Mouse (Mus musculus) kidney, embryonic 15.5 days (tissue): ENCODE measurements at regions not wholly inside any gene's neighbourhood (a gene's known extent, or its start where the extent isn't known, plus 50 kb on each side); places are given as distances from the start of the nearest gene placed in this dataset.

Experiments used
- ATAC-seq: fragments of 200-750 bp; cut with Nextera tagmentation; replicated peaks from 2 replicates; pipeline ENCODE4 v1.8.0; 2017; ENCODE audit warnings: moderate TSS enrichment; ENCODE audit not compliant: low FRiP score
- H3K27ac ChIP-seq: fragments of 300-500 bp; sonication (generic); 2 replicates; pipeline ENCODE4 v1.5.1; 2015; ENCODE audit warnings: mild to moderate bottlenecking, inconsistent platforms
- H3K27me3 ChIP-seq: fragments of 300-500 bp; sonication (generic); 2 replicates; pipeline ENCODE4 v1.6.1; 2015; ENCODE audit warnings: inconsistent platforms
- H3K36me3 ChIP-seq: fragments of 300-500 bp; sonication (generic); 2 replicates; pipeline ENCODE4 v1.6.1; 2015; ENCODE audit warnings: inconsistent platforms
- H3K4me1 ChIP-seq: fragments of 300-500 bp; sonication (generic); 2 replicates; pipeline ENCODE4 v1.6.1; 2015; ENCODE audit warnings: inconsistent platforms
- H3K4me2 ChIP-seq: fragments of 300-500 bp; sonication (generic); 2 replicates; pipeline ENCODE4 v1.6.1; 2015; ENCODE audit warnings: moderate library complexity, mild to moderate bottlenecking, inconsistent platforms
- H3K4me3 ChIP-seq: fragments of 300-500 bp; sonication (generic); replicated peaks from 2 replicates; pipeline ENCODE4 v1.5.1; 2015; ENCODE audit warnings: mild to moderate bottlenecking, inconsistent platforms
- H3K9ac ChIP-seq: fragments of 300-500 bp; sonication (generic); 2 replicates; pipeline ENCODE4 v1.6.1; 2015; ENCODE audit warnings: mild to moderate bottlenecking, inconsistent platforms
- H3K9me3 ChIP-seq: fragments of 300-500 bp; sonication (generic); replicated peaks from 2 replicates; pipeline ENCODE4 v1.6.1; 2016; ENCODE audit warnings: inconsistent platforms
- WGBS: fragments of 180-500 bp; shearing (Covaris S2); methylation state at CpG from one replicate; pipeline ENCODE4 v1.1.7; 2015; ENCODE audit warnings: mixed read lengths; 5-methylcytosine and 5-hydroxymethylcytosine counted together

DNA sequence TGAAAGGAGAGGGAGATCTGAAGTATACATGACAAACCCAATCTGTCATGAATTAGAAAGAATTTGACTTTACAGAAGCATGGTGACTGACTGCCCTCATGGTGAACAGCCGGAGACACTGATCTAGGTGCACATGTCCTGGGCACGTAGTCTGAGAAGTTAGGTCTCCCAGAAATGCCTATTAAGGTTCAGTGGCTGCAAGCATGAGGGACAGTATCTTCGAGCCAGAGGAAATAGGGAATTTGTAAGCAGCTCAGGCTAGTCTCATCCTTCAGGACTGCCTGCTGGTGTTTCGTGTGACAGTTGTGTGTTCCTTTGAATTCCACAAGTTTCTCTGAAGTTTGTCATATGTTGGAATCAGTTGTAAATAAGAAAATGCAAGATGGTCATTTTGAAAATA lies 189.2 kb upstream of the Ttc29 start:
- no peaks in the 10 kb centered on the region for H3K27me3 ChIP-seq
- H3K4me1 ChIP-seq = peaks cover 20% of the 10 kb centered on the region
- no peaks in the 10 kb centered on the region for H3K9me3 ChIP-seq
- 48% methylated on average over 4 of the region's 4 CpGs for WGBS
- no peak overlapping the region for H3K9ac ChIP-seq
- H3K27ac ChIP-seq = peak overlapping the region; percentile 88
- no peak overlapping the region for H3K4me3 ChIP-seq
- peak; percentile 18; the same call in 1 of the 2 replicates for ATAC-seq
- H3K36me3 ChIP-seq = no peaks in the 10 kb centered on the region
- H3K4me2 ChIP-seq = peak overlapping the region; percentile 22; the same call in 1 of the 2 replicates

DNA sequence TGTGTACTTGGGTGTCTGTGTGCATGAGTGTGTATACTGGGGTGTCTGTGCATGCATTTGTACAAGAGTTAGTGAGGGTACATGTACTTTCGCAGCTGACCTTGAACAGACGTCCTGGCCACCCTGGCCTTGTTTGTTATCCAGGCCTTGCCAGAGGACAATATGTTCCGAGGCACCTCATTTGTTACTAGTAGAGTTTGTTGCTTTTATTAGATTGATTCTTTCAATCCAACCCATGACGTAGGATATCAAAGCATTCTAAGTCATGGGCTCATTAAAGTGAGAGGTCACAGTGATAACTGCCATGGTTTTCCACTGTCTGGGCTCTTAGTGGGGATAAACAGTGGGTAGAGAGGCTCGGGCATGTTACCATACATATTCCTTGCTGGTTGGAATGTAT lies 188.1 kb upstream of the Ttc29 start:
- Histone ChIP-seq H3K36me3 (no peaks in the 10 kb centered on the region), H3K27me3 (no peaks in the 10 kb centered on the region), H3K9ac (no peak overlapping the region), H3K4me2 (no peak overlapping the region), H3K9me3 (no peaks in the 10 kb centered on the region), H3K27ac (peak overlapping the region; percentile 57), H3K4me1 (peaks cover 20% of the 10 kb centered on the region), H3K4me3 (no peak overlapping the region)
- no peak for ATAC-seq
- 83% methylated on average over 5 of the region's 5 CpGs for WGBS

DNA sequence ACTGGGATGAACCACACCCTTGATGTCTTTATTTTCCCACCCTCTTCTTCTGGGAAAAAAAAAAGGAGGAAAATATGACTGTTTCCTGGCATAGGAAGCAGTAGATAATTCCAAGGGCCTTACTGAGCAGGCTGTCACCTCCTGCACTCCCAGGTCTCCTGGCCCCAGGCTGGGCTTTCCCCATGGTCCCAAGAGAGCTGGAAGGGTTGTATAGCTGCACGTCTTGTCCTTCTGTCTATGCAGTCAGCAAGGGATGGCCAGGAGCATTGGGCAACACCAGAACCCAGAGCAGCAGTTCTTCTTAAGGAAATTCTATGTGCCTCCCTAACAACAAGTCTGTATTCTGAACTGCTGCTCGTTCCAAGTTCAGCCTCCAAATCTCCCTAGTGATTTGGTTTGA lies 185.7 kb upstream of the Ttc29 start:
- H3K4me2 ChIP-seq = no peak overlapping the region
- no peak overlapping the region for H3K27ac ChIP-seq
- 80% methylated on average over 2 of the region's 2 CpGs for WGBS
- H3K9ac ChIP-seq = no peak overlapping the region
- ATAC-seq = no peak
- no peak overlapping the region for H3K4me3 ChIP-seq
- H3K36me3 ChIP-seq = no peaks in the 10 kb centered on the region
- peaks cover 14% of the 10 kb centered on the region for H3K4me1 ChIP-seq
- no peaks in the 10 kb centered on the region for H3K27me3 ChIP-seq
- no peaks in the 10 kb centered on the region for H3K9me3 ChIP-seq

DNA sequence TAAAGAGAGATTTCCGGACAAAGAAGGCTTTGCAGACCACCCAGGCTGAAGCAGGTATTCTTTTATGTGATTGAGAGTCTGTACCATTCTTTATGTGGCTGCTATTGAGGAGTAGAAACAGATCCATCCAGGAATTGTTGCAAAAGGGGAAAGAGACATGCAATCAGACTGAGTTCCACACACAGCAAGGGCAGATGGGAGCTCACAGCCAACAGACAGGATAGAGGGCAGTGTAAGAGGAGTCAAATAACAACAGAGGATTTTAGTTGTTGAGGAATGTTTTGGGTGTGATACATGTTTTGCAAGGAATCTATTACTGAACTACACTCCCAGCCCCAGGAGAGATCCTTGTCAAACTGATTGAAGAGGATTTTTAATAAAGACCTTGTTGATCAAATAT lies 184.2 kb upstream of the Ttc29 start:
- Histone ChIP-seq H3K4me1 (peaks cover 4% of the 10 kb centered on the region), H3K4me3 (no peak overlapping the region), H3K36me3 (no peaks in the 10 kb centered on the region), H3K9me3 (no peaks in the 10 kb centered on the region), H3K4me2 (no peak overlapping the region), H3K27me3 (no peaks in the 10 kb centered on the region), H3K27ac (0 out of 2 replicates have a peak overlapping the region, but pooled peaks have one; percentile 3), H3K9ac (no peak overlapping the region)
- no peak for ATAC-seq
- 59% methylated on average over 1 of the region's 1 CpGs for WGBS

DNA sequence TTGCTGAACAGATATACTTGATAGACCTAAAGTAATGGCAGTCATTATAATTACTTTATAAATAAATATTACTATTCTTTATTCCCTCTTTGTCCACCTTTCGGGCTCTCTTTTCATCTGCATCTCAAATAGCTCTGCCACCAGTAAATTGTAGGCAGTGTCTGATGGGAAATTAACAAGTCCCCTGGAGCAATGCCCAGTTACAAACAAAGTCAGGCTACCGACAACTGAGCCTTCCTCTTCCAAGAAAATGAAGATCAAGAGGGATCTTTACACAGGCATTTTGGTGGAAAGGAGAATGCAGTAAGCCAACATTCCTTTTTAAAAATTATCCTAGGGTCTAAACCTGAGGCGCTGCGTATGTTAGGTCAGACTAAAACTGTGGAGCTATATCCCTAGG lies 181.3 kb upstream of the Ttc29 start:
- Histone ChIP-seq H3K4me2 (no peak overlapping the region), H3K4me3 (no peak overlapping the region), H3K9ac (no peak overlapping the region), H3K4me1 (no peaks in the 10 kb centered on the region), H3K9me3 (no peaks in the 10 kb centered on the region), H3K27me3 (no peaks in the 10 kb centered on the region), H3K36me3 (no peaks in the 10 kb centered on the region), H3K27ac (no peak overlapping the region)
- WGBS = 84% methylated on average over 4 of the region's 4 CpGs
- ATAC-seq = no peak

DNA sequence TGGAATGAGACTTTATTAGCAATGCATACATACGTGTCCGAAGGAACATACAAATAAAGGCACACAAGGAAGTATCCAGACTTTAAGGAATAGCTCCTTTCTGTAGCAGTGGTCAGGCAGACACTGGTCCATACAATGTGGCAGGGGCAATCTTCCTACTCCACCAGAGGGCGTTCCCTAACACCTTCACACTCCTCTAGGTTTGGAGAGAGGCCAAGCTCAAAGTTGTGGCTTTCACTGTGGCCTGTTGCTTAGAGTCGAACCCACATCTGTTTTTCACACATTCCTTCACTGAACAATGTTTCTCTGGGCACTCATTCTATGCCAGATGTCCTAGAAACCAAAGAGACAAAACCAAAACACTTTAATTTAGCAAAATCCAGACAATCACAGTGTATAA lies 178.4 kb upstream of the Ttc29 start:
- no peak overlapping the region for H3K4me3 ChIP-seq
- no peaks in the 10 kb centered on the region for H3K27me3 ChIP-seq
- no peaks in the 10 kb centered on the region for H3K36me3 ChIP-seq
- no peak overlapping the region for H3K27ac ChIP-seq
- ATAC-seq = no peak
- H3K9me3 ChIP-seq = no peaks in the 10 kb centered on the region
- H3K9ac ChIP-seq = no peak overlapping the region
- no peak overlapping the region for H3K4me2 ChIP-seq
- WGBS = 85% methylated on average over 4 of the region's 4 CpGs
- no peaks in the 10 kb centered on the region for H3K4me1 ChIP-seq

DNA sequence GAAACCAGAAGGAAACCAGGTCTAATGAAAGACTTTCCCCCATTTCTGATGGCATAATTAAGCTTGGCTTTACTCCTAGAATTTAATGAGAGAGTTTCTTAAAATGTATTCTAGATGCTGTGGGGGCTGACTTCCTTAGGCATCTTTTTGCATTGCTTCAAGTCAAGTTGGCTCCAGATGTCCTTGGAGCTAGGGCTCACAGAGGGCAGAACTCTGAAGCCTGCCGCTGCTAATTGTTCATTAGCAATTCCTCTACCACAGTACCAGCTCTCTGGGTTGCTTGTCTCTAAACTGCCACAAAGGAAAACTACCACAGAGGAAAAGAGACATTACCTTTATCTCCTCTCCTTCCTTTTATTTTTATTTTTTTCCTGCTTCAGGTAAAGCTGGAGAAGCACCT lies 175.9 kb upstream of the Ttc29 start:
- Histone ChIP-seq H3K4me2 (no peak overlapping the region), H3K27ac (no peak overlapping the region), H3K4me1 (no peaks in the 10 kb centered on the region), H3K9me3 (no peaks in the 10 kb centered on the region), H3K9ac (no peak overlapping the region), H3K27me3 (no peaks in the 10 kb centered on the region), H3K4me3 (no peak overlapping the region), H3K36me3 (no peaks in the 10 kb centered on the region)
- ATAC-seq = no peak
- 52% methylated on average over 1 of the region's 1 CpGs for WGBS

DNA sequence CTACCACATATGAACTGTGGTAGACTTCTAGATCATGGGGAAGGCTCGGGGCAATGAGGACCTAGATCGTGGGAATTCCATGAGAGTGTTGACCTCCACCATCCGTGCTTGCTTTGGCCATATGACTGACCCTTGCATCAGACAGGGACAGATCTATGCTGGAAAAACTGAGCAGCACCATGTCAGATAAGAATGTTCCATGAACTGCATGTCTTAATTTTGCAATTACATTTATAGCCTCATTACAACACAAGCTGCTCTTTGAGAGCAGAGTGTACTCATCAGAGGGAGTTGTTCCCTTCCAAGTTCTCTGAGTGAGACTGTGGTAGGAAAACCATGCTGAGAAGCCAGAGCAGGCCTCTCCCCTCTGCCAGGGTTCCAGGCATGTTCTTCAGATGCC lies 166.4 kb upstream of the Ttc29 start:
- Histone ChIP-seq H3K4me3 (no peak overlapping the region), H3K9me3 (no peaks in the 10 kb centered on the region), H3K4me1 (no peaks in the 10 kb centered on the region), H3K36me3 (no peaks in the 10 kb centered on the region), H3K27ac (no peak overlapping the region), H3K4me2 (no peak overlapping the region), H3K9ac (no peak overlapping the region), H3K27me3 (no peaks in the 10 kb centered on the region)
- 85% methylated on average over 3 of the region's 3 CpGs for WGBS
- no peak for ATAC-seq

DNA sequence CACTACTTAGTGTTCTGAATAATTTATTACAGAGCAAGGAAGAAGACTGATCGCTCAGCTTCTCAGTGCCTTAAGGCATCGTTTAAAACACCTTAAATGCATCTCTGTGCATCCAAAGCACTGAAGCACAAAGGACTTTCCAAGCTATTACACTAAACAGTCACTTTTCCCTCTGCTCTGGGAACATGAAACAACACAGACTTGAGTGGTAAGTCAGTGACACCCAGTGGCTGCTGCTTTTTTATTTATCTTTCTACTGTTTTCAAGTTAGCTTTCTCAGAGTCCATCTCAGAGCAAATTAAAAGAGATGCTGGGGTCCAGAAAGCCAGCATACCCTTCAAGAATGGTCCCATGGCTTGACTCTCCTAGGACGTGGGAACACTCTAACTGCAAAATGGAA lies 162.3 kb upstream of the Ttc29 start:
- H3K4me3 ChIP-seq = no peak overlapping the region
- H3K27ac ChIP-seq = no peak overlapping the region
- H3K4me1 ChIP-seq = peaks cover 13% of the 10 kb centered on the region
- H3K9me3 ChIP-seq = no peaks in the 10 kb centered on the region
- H3K27me3 ChIP-seq = no peaks in the 10 kb centered on the region
- ATAC-seq = no peak
- no peak overlapping the region for H3K4me2 ChIP-seq
- no peaks in the 10 kb centered on the region for H3K36me3 ChIP-seq
- WGBS = 67% methylated on average over 3 of the region's 3 CpGs
- H3K9ac ChIP-seq = no peak overlapping the region

DNA sequence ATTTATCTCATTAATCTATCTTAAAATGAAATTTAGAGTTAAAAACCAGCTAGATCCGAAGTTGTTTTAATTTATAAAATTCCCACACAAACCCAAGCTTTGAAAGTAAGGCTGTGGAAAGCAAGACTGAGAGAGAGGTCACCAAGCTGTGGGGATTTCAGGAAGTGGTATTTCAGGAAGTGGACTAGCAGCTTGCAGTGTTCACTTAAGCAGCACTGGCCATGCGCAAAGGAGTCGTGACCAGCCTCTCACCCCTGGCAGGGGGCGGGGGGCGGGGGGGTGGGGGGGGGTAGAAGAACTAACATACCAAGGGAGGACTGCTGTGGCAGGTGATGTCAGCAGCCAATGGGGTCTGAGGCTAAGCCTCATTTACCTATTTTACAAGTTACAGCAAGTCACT lies 158.7 kb upstream of the Ttc29 start:
- Histone ChIP-seq H3K4me2 (peak overlapping the region; percentile 25), H3K9ac (no peak overlapping the region), H3K36me3 (no peaks in the 10 kb centered on the region), H3K4me1 (peaks cover 15% of the 10 kb centered on the region), H3K27ac (no peak overlapping the region), H3K9me3 (no peaks in the 10 kb centered on the region), H3K27me3 (no peaks in the 10 kb centered on the region), H3K4me3 (no peak overlapping the region)
- WGBS = 15% methylated on average over 5 of the region's 5 CpGs
- ATAC-seq = peak; percentile 89

DNA sequence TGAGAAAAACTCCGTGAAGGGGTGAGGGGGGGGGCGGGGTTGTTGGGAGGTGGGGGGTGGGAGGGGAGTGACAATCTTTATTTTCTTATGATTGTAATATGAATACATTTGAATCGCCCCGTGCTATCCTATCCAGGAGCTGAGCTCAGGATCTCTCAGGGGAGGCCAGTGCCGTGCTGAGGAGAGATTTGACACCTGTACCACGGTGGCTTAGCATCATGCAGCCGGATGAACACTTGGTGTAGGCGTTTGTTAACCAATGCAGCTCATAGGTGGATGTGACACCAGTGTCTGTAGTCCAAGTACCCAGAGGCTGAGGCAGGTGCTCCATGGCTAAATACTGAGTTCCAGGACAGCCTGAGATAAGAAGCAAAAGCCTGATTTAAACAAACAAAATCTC lies 158.2 kb upstream of the Ttc29 start:
- no peaks in the 10 kb centered on the region for H3K36me3 ChIP-seq
- no peak overlapping the region for H3K4me3 ChIP-seq
- peaks cover 15% of the 10 kb centered on the region for H3K4me1 ChIP-seq
- H3K4me2 ChIP-seq = peak overlapping the region; percentile 25
- no peak overlapping the region for H3K9ac ChIP-seq
- ATAC-seq = peak; percentile 71
- no peaks in the 10 kb centered on the region for H3K27me3 ChIP-seq
- H3K9me3 ChIP-seq = no peaks in the 10 kb centered on the region
- WGBS = 10% methylated on average over 8 of the region's 8 CpGs
- H3K27ac ChIP-seq = peak overlapping the region; percentile 67

DNA sequence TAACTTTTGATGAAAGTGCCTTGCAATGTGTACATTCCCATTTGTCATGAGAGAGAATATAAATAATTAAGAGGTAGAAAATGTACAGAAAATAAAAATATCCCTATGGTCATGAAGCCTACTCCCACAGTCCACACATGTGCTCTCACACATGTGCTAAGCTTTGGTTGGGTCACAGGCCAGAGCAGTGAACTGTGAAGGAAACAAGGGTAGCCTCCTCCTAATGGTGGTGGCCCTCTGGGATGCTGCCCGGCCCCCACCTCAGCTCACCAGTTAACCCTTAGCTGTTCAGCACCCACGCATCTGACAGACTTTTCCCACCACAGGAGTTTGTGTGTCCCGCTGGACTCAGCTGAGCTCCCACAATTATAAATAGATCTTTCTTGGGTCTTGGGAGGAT lies 157.6 kb upstream of the Ttc29 start:
- no peaks in the 10 kb centered on the region for H3K27me3 ChIP-seq
- H3K27ac ChIP-seq = 0 out of 2 replicates have a peak overlapping the region, but pooled peaks have one; percentile 18
- no peaks in the 10 kb centered on the region for H3K9me3 ChIP-seq
- ATAC-seq = peak; percentile 76
- 55% methylated on average over 3 of the region's 3 CpGs for WGBS
- H3K9ac ChIP-seq = no peak overlapping the region
- no peak overlapping the region for H3K4me3 ChIP-seq
- no peak overlapping the region for H3K4me2 ChIP-seq
- peaks cover 15% of the 10 kb centered on the region for H3K4me1 ChIP-seq
- H3K36me3 ChIP-seq = no peaks in the 10 kb centered on the region

DNA sequence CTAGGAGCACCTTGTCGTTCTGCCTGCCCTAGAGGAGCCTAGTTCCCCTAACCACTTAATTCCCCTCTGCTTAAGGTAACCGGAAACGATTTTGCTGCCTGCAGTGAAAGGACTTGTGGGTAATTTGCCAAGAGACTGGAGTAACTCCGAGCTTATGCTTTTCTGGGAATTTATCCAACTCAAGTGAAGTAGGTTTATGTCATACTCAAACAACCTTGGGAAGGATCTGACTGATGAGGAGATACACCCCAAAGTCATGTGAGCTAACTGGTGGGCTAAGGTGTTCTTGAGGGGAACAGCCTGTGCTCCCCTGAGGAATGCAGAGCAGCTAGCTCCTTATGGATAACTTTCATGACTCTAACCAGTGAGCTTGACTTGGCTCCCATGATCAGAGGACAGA lies 155.7 kb upstream of the Ttc29 start:
- ATAC-seq = no peak
- Histone ChIP-seq H3K4me3 (no peak overlapping the region), H3K27ac (no peak overlapping the region), H3K4me1 (peaks cover 15% of the 10 kb centered on the region), H3K36me3 (no peaks in the 10 kb centered on the region), H3K4me2 (no peak overlapping the region), H3K27me3 (no peaks in the 10 kb centered on the region), H3K9ac (no peak overlapping the region), H3K9me3 (no peaks in the 10 kb centered on the region)
- 69% methylated on average over 4 of the region's 4 CpGs for WGBS
